Mouse (Mus musculus): Measurements from ENCODE around the gene Fstl3.

Fstl3 gene

GRCm38 (mm10) chr10:79760603-79761143 lies 16.4 kb upstream of the Fstl3 start:
- in situ Hi-C loops (cut with MboI, MseI): no loop called here

- in situ Hi-C loops (cut with MboI, MseI): no loop called here
These were observed 14.2 kb upstream of the Fstl3 start for GRCm38 (mm10) chr10:79762875-79763274.

- in situ Hi-C loops (cut with MboI, MseI): no loop called here
These were observed 12.8 kb upstream of the Fstl3 start for GRCm38 (mm10) chr10:79764234-79764633.

- in situ Hi-C loops (cut with MboI, MseI): no loop called here
These were observed 11.8 kb upstream of the Fstl3 start for GRCm38 (mm10) chr10:79765228-79765745.

- in situ Hi-C loops (cut with MboI, MseI): no loop called here
These were observed 11.0 kb upstream of the Fstl3 start for GRCm38 (mm10) chr10:79766001-79766507.

- in situ Hi-C loops (cut with MboI, MseI): no loop called here
These were observed 10.4 kb upstream of the Fstl3 start, which contains the start of gene Rnf126 for GRCm38 (mm10) chr10:79766508-79767325. Gene Rnf126 (minus strand): TSS chr10:79766952.

GRCm38 (mm10) chr10:79767372-79768244 lies 9.5 kb upstream of the Fstl3 start:
- in situ Hi-C loops (cut with MboI, MseI): no loop called here

GRCm38 (mm10) chr10:79768400-79768799 lies 8.7 kb upstream of the Fstl3 start:
- in situ Hi-C loops (cut with MboI, MseI): no loop called here

GRCm38 (mm10) chr10:79769329-79769728 lies 7.7 kb upstream of the Fstl3 start:
- in situ Hi-C loops (cut with MboI, MseI): no loop called here

- in situ Hi-C loops (cut with MboI, MseI): no loop called here
These were observed 4.8 kb upstream of the Fstl3 start for GRCm38 (mm10) chr10:79772320-79772719.

GRCm38 (mm10) chr10:79773208-79773607 lies 3.9 kb upstream of the Fstl3 start:
- in situ Hi-C loops (cut with MboI, MseI): no loop called here

GRCm38 (mm10) chr10:79774486-79775279 lies 2.4 kb upstream of the Fstl3 start:
- in situ Hi-C loops (cut with MboI, MseI): loop anchor here in 1 of 2 experiments (5.0 kb wide), 1 partner anchor 77 kb away; no protein-coding TSS in a partner anchor

GRCm38 (mm10) chr10:79778006-79778405 lies 934 bp downstream of the Fstl3 start:
- in situ Hi-C loops (cut with MboI, MseI): loop anchor here in 1 of 2 experiments (5.0 kb wide), 1 partner anchor 81 kb away; no protein-coding TSS in a partner anchor

- in situ Hi-C loops (cut with MboI, MseI): loop anchor here in 1 of 2 experiments (5.0 kb wide), 1 partner anchor 82 kb away; no protein-coding TSS in a partner anchor
These were observed 2.1 kb downstream of the Fstl3 start for GRCm38 (mm10) chr10:79779193-79779592.

- in situ Hi-C loops (cut with MboI, MseI): loop anchor here in 1 of 2 experiments (5.0 kb wide), 1 partner anchor 83 kb away; no protein-coding TSS in a partner anchor
These were observed 3.0 kb downstream of the Fstl3 start for GRCm38 (mm10) chr10:79779784-79780663.

GRCm38 (mm10) chr10:79780664-79781015 lies 3.6 kb downstream of the Fstl3 start:
- in situ Hi-C loops (cut with MboI, MseI): no loop called here

- in situ Hi-C loops (cut with MboI, MseI): no loop called here
These were observed 4.1 kb downstream of the Fstl3 start for GRCm38 (mm10) chr10:79781139-79781538.

GRCm38 (mm10) chr10:79781956-79782355 lies 4.9 kb downstream of the Fstl3 start:
- in situ Hi-C loops (cut with MboI, MseI): no loop called here

- in situ Hi-C loops (cut with MboI, MseI): no loop called here
These were observed 6.0 kb downstream of the Fstl3 start for GRCm38 (mm10) chr10:79783050-79783449.
